Mouse (Mus musculus): Measurements from ENCODE around the gene Nol6.

Gene Nol6

GRCm38 (mm10) chr4:41124180-41124951 is at the start of gene Nol6:
Gene Nol6 (minus strand): TSS chr4:41124455.
- DNase-seq (ENCODE audit: low read depth, low spot score) = peak; percentile 100

- no peak for DNase-seq (ENCODE audit: low read depth, low spot score)
Observed at GRCm38 (mm10) chr4:41170970-41171369, 46.7 kb upstream of the Nol6 start.

DNA sequence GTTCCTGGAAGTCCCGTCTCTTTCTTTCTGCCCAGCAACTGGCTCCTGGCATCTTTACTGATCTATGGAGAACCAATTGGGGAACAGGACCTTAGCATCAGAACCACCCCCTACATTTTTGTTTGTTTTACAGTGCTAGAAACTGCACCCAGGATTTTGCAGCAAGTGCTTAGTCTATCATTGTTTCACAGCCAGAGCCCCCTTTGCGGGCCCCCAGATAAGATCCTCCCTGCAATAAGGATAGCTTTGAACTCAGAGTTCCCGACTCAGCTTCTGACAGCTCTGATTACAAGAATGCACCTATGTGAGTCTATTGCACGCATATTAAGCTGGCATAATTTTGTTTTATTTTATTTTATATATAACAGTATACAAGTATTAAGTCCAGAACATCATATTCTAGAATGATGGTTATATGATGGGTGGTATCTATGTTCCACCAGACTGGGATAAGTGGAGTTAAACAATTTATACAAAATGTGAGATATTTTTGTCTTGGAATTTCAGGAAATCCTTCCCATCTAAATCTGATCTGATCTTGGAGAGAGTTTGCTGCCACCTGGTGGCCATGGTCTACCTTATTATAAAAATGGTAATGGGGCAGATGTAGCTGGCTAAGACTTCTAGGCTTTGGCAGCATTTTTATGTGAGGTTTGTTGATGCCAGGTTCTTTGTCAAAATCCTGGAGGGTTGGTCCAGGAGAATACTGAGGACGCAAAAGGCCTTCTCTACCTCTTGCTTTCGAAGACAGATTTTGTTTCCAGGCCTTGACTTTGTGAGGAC is 41.6 kb upstream of the Nol6 start:
- DNase-seq (ENCODE audit: low read depth, low spot score) = peak; percentile 93

DNA sequence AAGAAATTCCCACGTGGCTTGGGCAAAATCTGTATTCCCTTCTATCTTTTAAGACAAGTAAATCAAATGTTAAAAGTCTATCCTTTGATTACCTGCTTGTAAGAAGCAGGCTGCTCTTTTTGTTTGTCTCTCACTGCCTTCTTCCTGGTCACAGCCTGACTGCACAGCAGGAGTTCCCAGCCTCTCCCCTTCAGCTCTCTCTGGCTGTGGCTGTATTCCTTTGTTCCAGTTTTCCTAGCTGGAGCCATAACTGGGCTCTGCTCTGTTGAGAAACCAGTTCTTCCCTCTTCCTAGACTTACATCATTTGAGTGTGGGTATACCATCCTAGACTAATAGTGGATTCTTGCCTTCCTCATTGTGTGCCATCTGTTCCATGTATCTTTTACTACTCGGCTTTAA is 40.7 kb upstream of the Nol6 start:
- peak; percentile 66 for DNase-seq (ENCODE audit: low read depth, low spot score)

- DNase-seq (ENCODE audit: low read depth, low spot score) = no peak
Observed at GRCm38 (mm10) chr4:41161232-41161631, 37.0 kb upstream of the Nol6 start.

DNA sequence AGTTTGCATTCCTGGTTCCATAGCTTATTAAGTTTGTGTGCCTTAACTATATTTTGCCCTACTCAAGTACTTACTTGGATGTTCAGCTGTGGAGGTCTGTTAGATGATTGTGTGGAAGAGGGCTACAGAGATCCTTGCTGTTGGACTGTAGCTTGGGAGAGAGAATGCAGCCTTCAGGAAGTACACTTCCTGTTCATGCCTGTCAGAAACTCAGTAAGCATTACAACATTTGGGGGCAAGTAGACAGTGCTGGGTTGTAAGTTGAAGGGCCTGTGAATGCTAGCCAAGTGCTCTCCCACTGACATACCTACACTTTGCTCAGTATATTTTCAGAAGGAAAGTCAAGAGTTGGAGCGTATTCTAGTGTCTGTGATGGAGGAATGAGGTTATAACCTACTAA is 34.0 kb upstream of the Nol6 start:
- DNase-seq (ENCODE audit: low read depth, low spot score) = no peak

DNA sequence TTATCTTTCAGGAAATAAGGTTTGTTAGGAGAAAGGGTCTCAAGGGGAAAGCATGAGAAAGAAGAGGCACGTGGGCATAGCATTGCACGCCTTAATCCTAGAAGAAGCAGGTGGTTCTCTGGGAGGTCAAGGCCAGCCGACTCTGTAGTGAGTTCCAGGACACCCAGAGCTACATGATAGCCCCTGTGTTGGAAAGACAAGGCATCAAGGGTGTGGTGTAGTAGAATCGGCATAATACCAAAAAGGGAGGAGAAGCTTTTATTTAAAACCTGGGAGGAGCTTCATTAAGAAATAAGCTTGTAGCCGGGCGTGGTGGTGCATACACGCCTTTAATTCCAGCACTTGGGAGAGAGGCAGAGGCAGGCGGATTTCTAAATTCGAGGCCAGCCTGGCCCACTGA is 32.7 kb upstream of the Nol6 start:
- no peak for DNase-seq (ENCODE audit: low read depth, low spot score)

GRCm38 (mm10) chr4:41153146-41153545 is 28.9 kb upstream of the Nol6 start:
- DNase-seq (ENCODE audit: low read depth, low spot score) = peak; percentile 54

GRCm38 (mm10) chr4:41151186-41151585 is 26.9 kb upstream of the Nol6 start:
- no peak for DNase-seq (ENCODE audit: low read depth, low spot score)

GRCm38 (mm10) chr4:41149891-41150290 is 25.6 kb upstream of the Nol6 start:
- no peak for DNase-seq (ENCODE audit: low read depth, low spot score)

DNA sequence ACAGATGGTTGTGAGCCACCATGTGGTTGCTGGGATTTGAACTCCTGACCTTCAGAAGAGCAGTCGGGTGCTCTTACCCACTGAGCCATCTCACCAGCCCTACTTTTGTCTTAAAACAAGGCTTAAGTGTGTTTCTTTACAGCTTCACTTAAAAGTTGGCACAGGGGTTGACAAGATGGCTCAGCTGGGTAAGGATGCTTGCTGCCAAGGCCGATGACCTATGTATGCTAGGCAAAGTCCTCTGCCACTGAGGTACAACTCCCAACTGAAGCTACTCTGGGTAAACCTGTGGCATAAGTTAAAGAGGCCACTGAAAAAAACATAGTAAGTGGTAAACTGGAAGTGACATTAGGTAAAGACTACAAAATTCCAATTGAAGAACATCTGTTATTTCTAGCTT is 18.3 kb upstream of the Nol6 start:
- no peak for DNase-seq (ENCODE audit: low read depth, low spot score)

- DNase-seq (ENCODE audit: low read depth, low spot score) = peak; percentile 6
Observed at GRCm38 (mm10) chr4:41140174-41140875, 16.1 kb upstream of the Nol6 start.

DNA sequence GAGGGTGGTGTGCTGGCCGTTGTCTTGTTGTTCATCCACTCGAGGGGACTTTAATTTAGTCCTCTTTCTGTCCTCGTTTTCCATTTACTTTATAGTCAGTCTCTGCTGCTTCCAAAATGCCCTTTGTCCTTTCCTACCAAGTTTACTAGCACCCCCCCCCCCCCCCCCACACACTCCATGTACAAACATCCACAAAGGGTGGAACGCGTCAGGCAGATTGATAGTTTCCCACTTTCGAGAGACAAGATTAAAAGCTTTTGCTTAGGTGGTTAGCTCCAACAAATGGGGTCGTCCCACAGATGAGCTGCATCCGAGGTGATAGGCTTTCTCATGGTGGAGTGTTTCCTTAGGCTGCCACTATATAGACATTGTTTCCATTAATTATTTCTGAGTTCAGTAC is 12.6 kb upstream of the Nol6 start:
- no peak for DNase-seq (ENCODE audit: low read depth, low spot score)

DNA sequence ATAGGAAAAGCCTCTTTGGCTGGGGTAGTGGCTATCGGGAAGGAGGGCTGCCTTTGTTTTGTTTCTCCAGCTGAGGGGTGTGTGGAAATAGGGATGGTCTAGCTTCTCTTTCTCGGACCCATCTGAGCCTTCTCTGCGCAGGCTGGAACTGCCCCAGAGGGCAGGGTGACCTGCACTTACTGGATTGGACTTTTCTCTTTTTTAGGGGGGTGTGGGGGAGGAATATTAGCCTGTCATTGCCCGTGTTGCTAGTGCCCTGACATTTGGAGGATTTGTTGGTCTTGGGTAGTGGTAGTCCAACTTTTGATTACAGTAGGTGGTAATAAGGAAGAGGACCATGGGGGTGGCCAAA is 12.2 kb upstream of the Nol6 start:
- DNase-seq (ENCODE audit: low read depth, low spot score) = no peak

DNA sequence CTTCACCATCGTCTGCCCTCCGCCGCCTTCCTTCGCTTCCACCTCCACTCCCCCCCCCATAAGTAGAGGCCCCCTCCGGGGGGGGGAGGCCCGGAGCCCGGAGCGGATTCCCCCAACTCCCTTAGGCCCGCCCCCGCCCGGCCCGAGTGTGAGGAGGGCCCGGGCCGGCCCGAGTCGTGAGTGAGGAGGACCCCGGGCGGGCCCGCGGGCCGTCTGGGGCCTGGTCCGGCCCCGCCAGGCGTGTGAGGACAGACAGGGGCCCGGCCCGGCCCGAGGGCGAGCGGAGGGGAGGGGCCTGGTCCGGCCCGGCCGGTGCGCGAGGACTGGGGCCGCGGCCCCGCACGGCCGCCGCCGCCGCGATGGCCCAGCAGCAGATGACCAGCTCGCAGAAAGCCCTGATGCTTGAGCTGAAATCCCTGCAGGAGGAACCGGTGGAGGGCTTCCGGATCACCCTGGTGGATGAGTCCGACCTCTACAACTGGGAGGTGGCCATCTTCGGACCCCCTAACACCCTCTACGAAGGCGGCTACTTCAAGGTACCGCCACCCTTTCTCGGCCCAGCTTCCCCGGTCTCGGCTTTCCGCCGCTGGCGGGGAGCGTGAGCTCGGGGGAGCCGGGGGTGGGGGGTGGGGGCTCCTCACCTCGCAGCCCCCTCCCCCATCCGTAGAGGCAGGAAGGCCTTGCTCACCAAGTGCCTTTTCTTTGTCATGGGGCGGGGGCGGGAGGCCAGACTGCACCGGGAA is 11.6 kb upstream of the Nol6 start, which contains the start of gene Ube2r2:
TSS of gene Ube2r2 (plus strand) at position 33 of the 743 bp plus-strand sequence.
- DNase-seq (ENCODE audit: low read depth, low spot score) = peak; percentile 64

- DNase-seq (ENCODE audit: low read depth, low spot score) = peak; percentile 89
Observed at GRCm38 (mm10) chr4:41134935-41135710, 10.9 kb upstream of the Nol6 start.

DNA sequence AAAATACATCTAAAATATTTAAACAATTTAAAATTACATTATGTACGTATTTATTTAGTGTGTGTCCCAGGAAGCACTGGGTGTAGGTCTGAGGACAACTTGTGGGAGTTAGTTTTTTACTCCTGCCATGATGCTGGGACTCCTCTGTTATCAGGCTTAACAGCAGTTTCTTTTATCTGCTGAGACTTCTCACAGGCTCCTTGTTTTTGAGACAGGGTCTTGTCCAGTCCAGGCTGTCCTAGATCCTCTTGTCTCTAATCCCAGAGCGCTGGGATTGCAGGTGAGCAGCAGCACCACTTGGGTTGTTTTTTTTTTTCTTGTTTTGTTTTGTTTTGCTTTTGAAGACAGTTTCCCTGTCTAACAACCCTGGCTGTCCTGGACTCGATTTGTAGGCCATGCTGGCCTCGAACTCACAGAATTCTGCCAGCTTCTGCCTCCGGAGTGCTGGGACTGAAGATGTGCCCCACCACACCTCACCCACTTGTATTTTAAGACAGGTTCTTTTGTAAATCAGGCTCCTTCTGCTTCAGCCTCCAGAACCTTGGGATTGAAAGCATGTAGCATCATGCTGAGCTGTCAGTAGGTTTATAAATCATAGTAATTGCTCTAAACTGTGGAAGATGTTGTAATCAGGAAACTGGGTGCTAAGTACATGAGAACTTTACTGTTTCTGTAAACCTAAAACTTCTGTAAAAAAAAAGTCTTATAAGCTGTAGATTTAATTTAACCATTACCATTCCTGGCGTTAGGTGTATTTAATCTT is 9.5 kb upstream of the Nol6 start:
- no peak for DNase-seq (ENCODE audit: low read depth, low spot score)

GRCm38 (mm10) chr4:41132471-41132870 is 8.2 kb upstream of the Nol6 start:
- no peak for DNase-seq (ENCODE audit: low read depth, low spot score)

GRCm38 (mm10) chr4:41129836-41130235 is 5.6 kb upstream of the Nol6 start:
- no peak for DNase-seq (ENCODE audit: low read depth, low spot score)

DNA sequence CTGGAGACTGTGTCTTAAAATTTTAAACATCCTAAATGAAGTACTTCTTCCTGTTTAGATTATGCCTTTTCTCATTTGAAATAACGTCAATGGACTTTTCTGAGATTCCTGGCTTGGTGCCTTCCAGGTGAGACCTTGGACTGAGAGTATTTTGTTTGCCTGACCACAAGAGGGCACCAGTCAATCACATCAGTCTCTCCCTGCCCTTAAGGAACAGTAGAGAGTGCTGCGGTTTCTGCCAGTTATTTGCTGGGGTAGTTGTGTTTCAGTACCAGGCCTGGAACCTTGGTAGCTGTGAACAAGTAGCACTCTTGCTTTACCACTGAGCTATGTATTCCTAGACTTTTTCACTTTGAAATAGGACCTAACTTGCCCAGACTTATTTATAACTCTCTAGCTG is 5.2 kb upstream of the Nol6 start:
- peak; percentile 89 for DNase-seq (ENCODE audit: low read depth, low spot score)

All from brain, adult 2 months (tissue).